Mouse (Mus musculus): Measurements from ENCODE around the gene Olfr874. TPM values are rescaled to one million over a fixed set of nuclear protein-coding genes. Genes with fewer than 3 reads are reported as not detected.

Gene Olfr874
- total and polyA plus RNA-seq, 3 experiments = not detected

DNA sequence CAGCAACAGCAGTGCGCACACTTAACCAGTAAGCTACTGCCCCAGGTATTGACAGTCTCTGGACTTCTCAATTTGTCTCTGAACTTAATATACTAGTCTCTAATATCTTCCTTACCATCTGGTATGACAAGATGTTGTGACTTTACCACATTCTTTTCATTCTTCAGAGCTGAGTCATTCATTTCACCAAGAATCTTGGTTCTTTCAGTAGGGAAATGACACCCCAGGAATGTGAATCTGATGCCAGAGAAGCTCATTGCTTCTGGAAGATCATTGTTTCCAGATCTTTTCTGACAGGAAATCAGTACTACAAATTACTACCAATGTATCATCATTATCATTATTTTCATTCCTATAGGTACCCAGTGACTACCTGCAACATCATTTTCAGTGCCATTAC lies 10.6 kb upstream of the Olfr874 start:
- TF ChIP-seq ZKSCAN1 (IDR thresholded peaks at IDR 0.05; ENCODE audit: low read depth, low read length) (no peak), MYB (IDR thresholded peaks at IDR 0.05; ENCODE audit: low read depth, low read length) (no peak), POLR2AphosphoS2 (IDR thresholded peaks at IDR 0.05; ENCODE audit: low read length) (no peak), MAFK (IDR thresholded peaks at IDR 0.05; ENCODE audit: borderline replicate concordance, low read depth, low read length) (no peak), HCFC1 (IDR thresholded peaks at IDR 0.05; ENCODE audit: low read depth, low read length) (no peak), ETS1 (IDR thresholded peaks at IDR 0.05; ENCODE audit: low read depth, low read length) (no peak), KAT2A (conservative IDR thresholded peaks at IDR 0.05; ENCODE audit: low read depth, low read length) (no peak), TAL1 (IDR thresholded peaks at IDR 0.05; ENCODE audit: low read length) (no peak), MEF2A (IDR thresholded peaks at IDR 0.05; ENCODE audit: extremely low read depth, insufficient replicate concordance, low read depth, low read length, poor library complexity, severe bottlenecking) (no peak), MAZ (IDR thresholded peaks at IDR 0.05; ENCODE audit: low read depth, low read length) (no peak), GATA1 (IDR thresholded peaks at IDR 0.05; ENCODE audit: low read depth, low read length) (no peak), EP300 (IDR thresholded peaks at IDR 0.05; ENCODE audit: low read depth in 1 of 2, low read length in 2 of 2) (no peak), USF1 (IDR thresholded peaks at IDR 0.05; ENCODE audit: low read depth, low read length) (no peak), CHD2 (IDR thresholded peaks at IDR 0.05; ENCODE audit: low read length) (no peak), SMC3 (IDR thresholded peaks at IDR 0.05; ENCODE audit: low read depth, low read length) (no peak)
- no peak for DNase-seq (ENCODE audit: low read depth, low spot score)
- Histone ChIP-seq H3K27ac (ENCODE audit: control insufficient read depth, low read depth, low read length) (no peak overlapping the region), H3K79me2 (ENCODE audit: control insufficient read depth, insufficient read depth, low read length, poor library complexity) (no peaks in the 10 kb centered on the region), H3K4me3 (ENCODE audit: control insufficient read depth in 1 of 2, insufficient read depth in 1 of 2, low read depth in 2 of 2, low read length in 2 of 2) (no peak overlapping the region), H3K27me3 (ENCODE audit: control insufficient read depth in 1 of 2, insufficient read depth in 2 of 2, low read length in 2 of 2) (no peaks in the 10 kb centered on the region), H3K9me3 (replicated peaks; ENCODE audit: insufficient read depth, low read length) (no peaks in the 10 kb centered on the region), H3K9ac (ENCODE audit: control insufficient read depth, low read depth, low read length, poor library complexity, severe bottlenecking) (no peak overlapping the region), H3K36me3 (ENCODE audit: control insufficient read depth in 1 of 2, insufficient read depth in 2 of 2, low read length in 2 of 2) (no peaks in the 10 kb centered on the region), H3K4me1 (ENCODE audit: control insufficient read depth in 1 of 2, insufficient read depth in 2 of 2, low read length in 2 of 2) (no peaks in the 10 kb centered on the region)

DNA sequence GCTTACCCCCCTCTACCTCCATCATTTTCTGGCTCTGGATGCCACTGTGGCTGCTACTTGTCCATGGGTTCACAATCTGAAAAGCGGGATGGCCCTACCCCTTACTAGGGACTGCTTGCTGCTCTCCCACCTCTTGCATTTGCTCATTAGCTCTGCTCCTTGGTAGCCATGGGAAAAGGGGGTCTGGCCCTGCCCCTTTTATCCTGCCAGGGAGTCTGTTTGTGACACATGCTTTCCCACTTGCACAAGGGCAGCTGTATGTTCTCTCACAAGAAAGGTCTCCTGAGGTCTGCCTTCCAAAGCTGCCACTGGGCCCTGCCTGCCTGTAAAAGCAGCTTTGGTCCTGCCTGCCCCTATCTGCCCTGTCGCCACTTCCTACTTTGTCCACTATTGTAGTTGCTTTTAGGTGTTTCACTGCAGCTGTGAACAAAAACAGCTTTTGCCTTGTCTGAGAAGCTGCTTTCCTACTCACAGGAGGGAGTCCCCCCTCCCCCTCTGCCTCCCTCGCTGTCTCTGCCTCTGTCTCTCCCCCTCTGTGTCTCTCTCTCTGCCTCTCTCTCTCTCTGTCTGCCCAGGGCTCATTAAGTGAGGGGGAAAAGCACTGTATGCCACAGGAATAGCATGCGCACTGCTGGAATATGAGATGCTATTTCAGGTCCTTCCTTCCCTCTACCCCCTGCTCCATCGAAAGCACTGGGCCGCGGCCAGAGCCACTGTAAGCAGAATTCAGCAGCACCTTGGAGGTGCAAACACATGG lies 5.6 kb downstream of the Olfr874 start:
- no peaks in the 10 kb centered on the region for H3K9me3 ChIP-seq (replicated peaks; ENCODE audit: insufficient read depth, low read length)
- H3K79me2 ChIP-seq (ENCODE audit: control insufficient read depth, insufficient read depth, low read length, poor library complexity) = no peaks in the 10 kb centered on the region
- H3K4me1 ChIP-seq (ENCODE audit: control insufficient read depth in 1 of 2, insufficient read depth in 2 of 2, low read length in 2 of 2) = no peaks in the 10 kb centered on the region
- H3K27ac ChIP-seq (ENCODE audit: control insufficient read depth, low read depth, low read length) = no peak overlapping the region
- no peaks in the 10 kb centered on the region for H3K27me3 ChIP-seq (ENCODE audit: control insufficient read depth in 1 of 2, insufficient read depth in 2 of 2, low read length in 2 of 2)
- no peak overlapping the region for H3K9ac ChIP-seq (ENCODE audit: control insufficient read depth, low read depth, low read length, poor library complexity, severe bottlenecking)
- H3K4me3 ChIP-seq (ENCODE audit: control insufficient read depth in 1 of 2, insufficient read depth in 1 of 2, low read depth in 2 of 2, low read length in 2 of 2) = no peak overlapping the region
- DNase-seq (ENCODE audit: low read depth, low spot score) = no peak
- no peaks in the 10 kb centered on the region for H3K36me3 ChIP-seq (ENCODE audit: control insufficient read depth in 1 of 2, insufficient read depth in 2 of 2, low read length in 2 of 2)
- TF ChIP-seq POLR2AphosphoS2 (IDR thresholded peaks at IDR 0.05; ENCODE audit: low read length) (no peak), ZC3H11A (IDR thresholded peaks at IDR 0.05; ENCODE audit: low read depth, low read length) (no peak), HCFC1 (IDR thresholded peaks at IDR 0.05; ENCODE audit: low read depth, low read length) (no peak), CHD2 (IDR thresholded peaks at IDR 0.05; ENCODE audit: low read length) (no peak), RCOR1 (IDR thresholded peaks at IDR 0.05; ENCODE audit: low read depth, low read length) (no peak), USF2 (IDR thresholded peaks at IDR 0.05; ENCODE audit: borderline replicate concordance in 1 of 2, insufficient read depth in 1 of 2, low read depth in 1 of 2, low read length in 2 of 2) (no peak), E2F4 (IDR thresholded peaks at IDR 0.05; ENCODE audit: borderline replicate concordance, low read depth, low read length) (no peak)

Measured in MEL (cell line).